Mouse (Mus musculus) erythroblast, adult 5-6 weeks (primary cell): ENCODE results near the gene Vamp2. TPM values are rescaled to one million over a fixed set of nuclear protein-coding genes. Genes with fewer than 3 reads are reported as not detected.

ENCODE experiments used
- ATAC-seq: replicated peaks from 2 replicates; pipeline ENCODE4 v1.8.0; 2016; ENCODE audit warnings: moderate number of reproducible peaks, mild to moderate bottlenecking, moderate TSS enrichment, inconsistent platforms; ENCODE audit not compliant: poor library complexity, low FRiP score, severe bottlenecking
- total RNA-seq, 2 experiments: library from RNA; stranded (forward) in 1 of 2; stranded (reverse) in 1 of 2; fragments of 150-400 nt in 1 of 2; fragments of 200-764, 138-1000 nt in 1 of 2; gene quantifications; 2 replicates each; pipeline versions ENCODE4 v1.2.3 to v1.2.4; 2015 to 2017; ENCODE audit warnings: low replicate concordance in 2 of 2

The Vamp2 gene
- total RNA-seq, 2 experiments from 2014 or later = 12.4 to 50.3 TPM

DNA sequence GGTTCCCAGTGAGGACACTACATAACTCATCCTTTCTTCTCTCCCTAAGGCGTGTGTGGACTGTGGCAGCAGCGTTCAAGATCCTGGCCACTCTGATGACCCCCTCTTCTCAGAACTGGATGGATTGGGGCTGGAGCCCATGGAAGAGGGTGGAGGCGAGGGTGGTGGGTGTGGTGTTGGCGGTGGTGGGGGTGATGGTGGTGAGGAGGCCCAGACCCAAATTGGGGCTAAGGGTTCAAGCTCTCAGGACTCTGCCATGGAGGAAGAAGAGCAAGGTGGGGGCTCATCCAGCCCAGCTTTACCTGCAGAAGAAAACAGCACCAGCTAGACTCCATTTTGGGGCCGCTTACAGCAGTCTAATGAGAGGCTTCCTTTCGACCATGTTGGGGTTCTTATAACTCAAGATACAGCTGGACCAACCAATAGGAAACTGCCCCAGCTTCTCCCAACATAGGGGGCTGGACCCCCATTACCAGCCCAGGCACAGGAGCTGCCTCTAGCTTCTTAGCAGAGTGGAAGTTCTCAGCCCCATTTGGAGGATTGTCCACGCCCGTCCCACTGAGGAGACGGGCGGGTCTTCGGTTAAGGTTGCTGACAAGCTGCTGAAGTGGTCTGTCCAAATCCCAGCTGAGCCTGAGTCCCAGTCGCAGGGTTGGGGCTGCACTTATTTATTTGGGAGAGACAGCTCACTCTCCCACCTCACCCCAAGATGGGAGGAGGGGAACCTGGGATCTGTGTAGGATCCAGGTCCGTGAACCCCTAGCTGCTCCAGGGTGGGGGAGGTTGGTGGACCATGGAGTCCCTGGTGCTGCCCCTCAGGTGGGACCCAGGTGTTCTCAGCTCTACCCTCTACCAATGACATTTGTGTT lies 21.0 kb downstream of the Vamp2 start:
- ATAC-seq = no peak

- peak; percentile 70 for ATAC-seq
These were observed 22.2 kb downstream of the Vamp2 start for GRCm38 (mm10) chr11:69110319-69111046.

GRCm38 (mm10) chr11:69111051-69111810 lies 22.9 kb downstream of the Vamp2 start:
- peak; percentile 18; the same call in 1 of the 2 replicates for ATAC-seq

DNA sequence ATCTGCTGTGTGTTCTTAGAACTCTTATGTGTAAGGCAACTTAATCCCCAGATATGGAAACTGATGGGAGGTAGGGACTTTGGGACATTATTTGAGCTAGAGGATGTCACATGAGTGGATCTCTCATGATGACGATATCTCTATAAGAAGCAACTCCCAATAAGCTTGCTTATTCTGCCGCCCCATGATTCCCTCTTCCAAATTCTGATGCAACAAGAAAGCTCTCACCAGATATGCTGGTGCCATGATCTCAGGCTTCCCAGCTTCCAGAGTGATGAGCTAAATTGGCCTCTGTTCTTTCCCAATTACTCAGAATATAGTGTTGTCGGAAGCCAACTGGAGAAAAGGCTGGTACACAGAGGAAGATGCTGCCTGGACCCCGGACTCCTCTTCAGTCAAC lies 23.6 kb downstream of the Vamp2 start:
- no peak for ATAC-seq

- ATAC-seq = no peak
These were observed 25.7 kb downstream of the Vamp2 start for GRCm38 (mm10) chr11:69114018-69114417.

- no peak for ATAC-seq
These were observed 26.3 kb downstream of the Vamp2 start for GRCm38 (mm10) chr11:69114621-69115020.

GRCm38 (mm10) chr11:69116843-69117242 lies 28.6 kb downstream of the Vamp2 start:
- ATAC-seq = no peak

DNA sequence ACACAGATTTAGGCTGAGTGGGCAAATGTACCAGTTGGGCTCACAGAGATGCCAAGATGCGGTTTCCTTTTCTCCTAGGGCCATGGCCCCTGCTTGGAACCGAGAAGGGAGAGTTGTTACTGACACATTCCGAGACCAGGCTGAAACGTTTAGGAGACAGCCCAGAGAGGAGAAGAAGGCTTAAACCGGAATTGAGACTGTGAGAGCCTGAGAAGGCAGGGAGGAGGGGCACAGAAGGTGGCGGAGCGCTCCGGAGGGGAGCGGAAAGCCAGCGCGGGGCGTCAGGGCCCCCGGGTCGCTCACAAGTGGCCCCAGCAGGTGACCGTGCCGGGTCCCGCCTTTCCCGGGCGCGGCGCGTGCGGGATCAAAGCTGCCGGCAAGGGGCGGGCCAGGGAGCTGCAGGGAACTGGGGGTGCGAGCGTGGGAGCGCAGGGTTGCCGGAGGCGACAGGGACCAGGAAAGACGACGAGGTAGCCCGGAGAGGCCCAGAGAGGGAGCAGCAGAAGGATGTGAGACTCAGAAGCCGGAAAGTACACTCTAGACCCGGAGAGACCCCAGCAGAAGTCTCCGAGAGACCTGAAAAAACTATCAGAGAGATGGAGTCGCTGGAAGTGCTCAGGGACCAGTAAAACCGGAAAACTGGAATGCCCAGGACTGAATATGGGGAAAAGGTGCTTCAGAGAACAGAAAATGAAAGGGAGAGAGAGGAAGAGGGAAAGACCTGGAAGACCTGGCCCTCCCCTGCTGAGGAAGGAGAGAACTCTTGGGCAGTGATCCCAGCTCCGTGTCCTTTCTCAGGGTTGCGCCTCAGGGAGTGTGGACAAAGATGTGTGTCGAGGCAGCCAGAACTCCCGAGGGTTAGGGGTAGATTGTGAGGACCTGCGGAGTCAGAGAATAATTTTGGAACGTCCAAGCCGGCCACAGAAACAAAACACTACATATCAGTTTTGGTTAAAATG lies 29.7 kb downstream of the Vamp2 start:
- peak; percentile 41 for ATAC-seq

GRCm38 (mm10) chr11:69118765-69119164 lies 30.5 kb downstream of the Vamp2 start:
- peak; percentile 36 for ATAC-seq

DNA sequence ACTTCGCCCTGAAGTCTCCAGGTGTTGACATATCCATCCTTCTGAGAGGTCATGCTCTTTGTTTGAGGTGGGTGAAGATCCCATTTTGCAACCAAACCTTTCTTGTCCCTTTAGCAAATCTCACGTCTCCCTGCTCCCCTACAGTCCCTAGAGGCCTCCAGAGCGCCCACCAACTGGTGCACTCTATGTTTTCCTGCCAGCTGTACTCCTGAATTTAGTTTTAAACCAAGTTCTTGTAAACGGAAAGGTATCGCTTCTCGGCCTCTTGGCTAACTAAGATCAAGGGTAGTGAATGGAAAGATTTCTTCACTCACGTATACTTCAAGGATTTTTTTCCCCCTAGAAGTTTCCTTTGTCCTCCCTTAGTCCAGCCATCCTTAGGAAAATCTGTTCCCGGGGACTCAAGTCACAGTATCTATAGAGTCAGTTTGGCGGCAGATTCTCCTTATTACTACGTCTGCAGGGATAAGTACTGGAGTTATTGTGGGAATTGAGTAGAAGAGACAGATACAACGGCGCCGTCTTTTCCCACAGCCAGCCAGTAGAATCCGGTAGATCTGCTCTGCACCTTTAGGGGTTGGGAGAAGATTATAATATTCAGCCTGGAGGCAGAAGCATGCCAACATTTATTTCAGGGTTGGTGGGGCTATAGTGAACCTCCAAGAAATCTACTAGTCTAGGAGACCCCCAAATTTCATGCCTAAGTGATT lies 31.3 kb downstream of the Vamp2 start:
- no peak for ATAC-seq

GRCm38 (mm10) chr11:69120221-69121000 lies 32.1 kb downstream of the Vamp2 start, which contains the start of gene Hes7:
TSS of gene Hes7 (plus strand) at chr11:69120404.
- ATAC-seq = no peak

- no peak for ATAC-seq
These were observed 32.9 kb downstream of the Vamp2 start for GRCm38 (mm10) chr11:69121001-69121740.

GRCm38 (mm10) chr11:69121741-69122335 lies 33.5 kb downstream of the Vamp2 start:
- no peak for ATAC-seq

GRCm38 (mm10) chr11:69122336-69122951 lies 34.2 kb downstream of the Vamp2 start, which contains the start of gene 9130213A22Rik:
TSS of gene 9130213A22Rik (minus strand) at chr11:69122589.
- ATAC-seq = no peak

DNA sequence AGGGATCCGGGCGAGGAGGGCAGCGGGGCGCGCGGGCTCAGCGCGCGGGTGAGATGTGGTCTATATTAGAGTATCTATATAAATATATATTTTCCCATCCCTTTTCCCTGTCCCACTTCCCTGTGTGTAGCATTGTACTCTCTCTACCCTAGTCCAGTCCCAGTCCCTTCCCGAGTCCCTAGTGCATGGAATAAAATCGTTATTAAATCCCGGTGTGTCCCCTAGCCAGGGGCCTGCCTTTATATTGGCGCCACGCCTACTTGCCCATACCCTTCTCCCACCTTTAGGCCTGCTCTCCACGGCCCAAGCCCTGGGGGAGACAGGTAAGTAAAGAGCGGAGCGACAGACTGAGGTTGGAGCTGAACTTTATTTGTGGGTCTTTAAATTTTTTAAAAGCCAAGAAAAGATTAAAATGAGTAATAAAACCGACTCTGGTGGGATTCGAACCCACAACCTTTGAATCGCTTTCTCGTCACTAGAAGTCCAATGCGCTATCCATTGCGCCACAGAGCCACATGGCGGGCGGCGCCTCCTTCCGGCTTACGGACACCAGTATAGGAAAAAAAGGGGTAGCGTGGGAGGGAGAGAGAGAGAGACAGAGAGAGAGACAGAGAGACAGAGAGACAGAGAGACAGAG lies 34.9 kb downstream of the Vamp2 start:
- peak; percentile 50; the same call in 1 of the 2 replicates for ATAC-seq
